Mouse (Mus musculus) thymus, adult 2 months (tissue): ENCODE results near the gene Nr4a3. TPM values are rescaled to one million over a fixed set of nuclear protein-coding genes. Genes with fewer than 3 reads are reported as not detected.

Source experiments
- DNase-seq: peaks from one replicate; pipeline ENCODE4 v3.0.0; 2021
- H3K27ac ChIP-seq: fragments of 200-500 bp; 2 replicates; pipeline ENCODE4 v1.5.1; 2012; ENCODE audit warnings: low read length, control low read depth; ENCODE audit not compliant: control insufficient read depth, insufficient read depth
- H3K27me3 ChIP-seq: fragments of 200-500 bp; 2 replicates; pipeline ENCODE4 v1.6.1; 2012; ENCODE audit warnings: mild to moderate bottlenecking, low read length, moderate library complexity, mixed read lengths; ENCODE audit not compliant: control insufficient read depth, insufficient read depth
- H3K36me3 ChIP-seq: fragments of 200-500 bp; 2 replicates; pipeline ENCODE4 v1.6.1; 2012; ENCODE audit warnings: mild to moderate bottlenecking, low read length, moderate library complexity; ENCODE audit not compliant: control insufficient read depth, insufficient read depth
- H3K4me1 ChIP-seq: fragments of 200-500 bp; replicated peaks from 2 replicates; pipeline ENCODE4 v1.6.1; 2012; ENCODE audit warnings: low read length; ENCODE audit not compliant: control insufficient read depth, insufficient read depth
- H3K4me3 ChIP-seq: fragments of 200-500 bp; 2 replicates; pipeline ENCODE4 v1.5.1; 2012; ENCODE audit warnings: mild to moderate bottlenecking, low read length, control low read depth, moderate library complexity; ENCODE audit not compliant: control insufficient read depth, insufficient read depth
- CTCF ChIP-seq: fragments of 200-500 bp; IDR thresholded peaks from 2 replicates; pipeline ENCODE4 v1.5.1; 2012; ENCODE audit warnings: mild to moderate bottlenecking, control low read depth, low read length, moderate library complexity, borderline replicate concordance; ENCODE audit not compliant: control insufficient read depth, poor library complexity, insufficient read depth; ENCODE audit errors: extremely low read depth
- POLR2A ChIP-seq: fragments of 200-500 bp; IDR thresholded peaks from 2 replicates; pipeline ENCODE4 v1.6.1; 2012; ENCODE audit warnings: mild to moderate bottlenecking, low read length, control low read depth, moderate library complexity; ENCODE audit not compliant: control insufficient read depth, poor library complexity, insufficient read depth; ENCODE audit errors: extremely low read depth
- WGBS: fragments of 180-500 bp; shearing (Covaris S2); methylation state at CpG from one replicate; pipeline ENCODE4 v1.1.7; 2018; 5-methylcytosine and 5-hydroxymethylcytosine counted together
- polyA plus RNA-seq: library from polyadenylated mRNA; depleted of rRNA; stranded (reverse); fragments of >200 nt; gene quantifications from 2 replicates; pipeline ENCODE4 v1.2.3, GENCODE M21; 2012

The Nr4a3 gene
- polyA plus RNA-seq, 1 experiment = 39.7 TPM

DNA sequence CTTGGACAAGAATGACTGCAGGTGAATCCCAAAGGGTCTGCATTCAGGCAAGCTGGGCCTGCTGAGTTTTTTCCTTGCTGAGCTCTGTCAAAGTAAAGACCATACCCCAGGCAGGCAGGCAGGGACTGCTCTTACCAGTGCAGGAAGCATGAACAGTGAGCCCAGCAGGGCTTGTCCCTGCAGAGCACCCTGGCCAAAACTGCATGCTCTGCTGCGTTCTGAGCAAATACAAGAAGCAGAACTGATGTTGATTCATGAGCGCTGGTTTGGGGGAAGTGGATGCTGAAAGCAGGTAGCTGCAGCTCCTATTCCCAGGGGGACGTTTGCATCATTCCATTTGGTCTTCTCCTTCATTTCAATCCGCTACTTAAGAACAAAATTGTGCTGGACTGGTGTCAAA, 19.4 kb downstream of the Nr4a3 start:
- DNase-seq = no peak
- Histone ChIP-seq H3K27me3 (no peaks in the 10 kb centered on the region), H3K4me3 (no peak overlapping the region), H3K4me1 (no peaks in the 10 kb centered on the region), H3K36me3 (no peaks in the 10 kb centered on the region), H3K27ac (no peak overlapping the region)
- TF ChIP-seq POLR2A (no peak), CTCF (no peak)
- 67% methylated on average over 4 of the region's 4 CpGs for WGBS

GRCm38 (mm10) chr4:48066676-48067075, 21.7 kb downstream of the Nr4a3 start:
- H3K4me1 ChIP-seq = no peaks in the 10 kb centered on the region
- no peak overlapping the region for H3K4me3 ChIP-seq
- DNase-seq = no peak
- no peak for TF ChIP-seq CTCF
- no peak for TF ChIP-seq POLR2A
- no peaks in the 10 kb centered on the region for H3K27me3 ChIP-seq
- no peak overlapping the region for H3K27ac ChIP-seq
- WGBS = 89% methylated on average over 2 of the region's 2 CpGs
- H3K36me3 ChIP-seq = no peaks in the 10 kb centered on the region

- no peak overlapping the region for H3K27ac ChIP-seq
- H3K27me3 ChIP-seq = no peaks in the 10 kb centered on the region
- no peaks in the 10 kb centered on the region for H3K36me3 ChIP-seq
- H3K4me1 ChIP-seq = peaks cover 8% of the 10 kb centered on the region
- H3K4me3 ChIP-seq = no peak overlapping the region
- WGBS = 88% methylated on average over 7 of the region's 7 CpGs
- no peak for TF ChIP-seq POLR2A
- TF ChIP-seq CTCF = no peak
- no peak for DNase-seq
Measured at GRCm38 (mm10) chr4:48069111-48069510, 24.2 kb downstream of the Nr4a3 start.

GRCm38 (mm10) chr4:48072006-48072405, 27.1 kb downstream of the Nr4a3 start:
- peaks cover 21% of the 10 kb centered on the region for H3K4me1 ChIP-seq
- H3K36me3 ChIP-seq = no peaks in the 10 kb centered on the region
- H3K4me3 ChIP-seq = no peak overlapping the region
- DNase-seq = no peak
- no peaks in the 10 kb centered on the region for H3K27me3 ChIP-seq
- WGBS = 88% methylated on average over 3 of the region's 3 CpGs
- no peak overlapping the region for H3K27ac ChIP-seq
- TF ChIP-seq CTCF = no peak
- TF ChIP-seq POLR2A = no peak

DNA sequence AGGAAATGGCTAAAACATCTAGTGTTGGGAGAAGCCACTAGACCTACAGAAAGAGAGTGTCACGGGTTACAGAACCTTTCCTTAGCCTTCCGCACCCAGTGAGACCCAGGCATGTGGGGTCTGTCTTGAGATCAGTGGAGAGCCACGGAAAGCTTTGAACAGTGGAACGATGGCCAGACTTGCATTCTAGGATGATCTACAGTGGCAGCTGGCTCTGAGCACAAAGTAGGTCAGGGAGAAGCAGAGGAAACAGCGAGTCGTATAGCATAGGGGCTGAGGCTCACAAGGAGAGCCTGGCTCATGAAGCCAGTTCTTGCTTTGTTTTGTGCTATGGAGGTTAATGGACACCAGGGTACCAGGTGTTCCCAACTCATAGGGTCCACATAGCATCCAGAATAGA, 28.4 kb downstream of the Nr4a3 start:
- Histone ChIP-seq H3K4me3 (no peak overlapping the region), H3K27ac (no peak overlapping the region), H3K27me3 (no peaks in the 10 kb centered on the region), H3K4me1 (peaks cover 21% of the 10 kb centered on the region), H3K36me3 (no peaks in the 10 kb centered on the region)
- DNase-seq = no peak
- no peak for TF ChIP-seq POLR2A
- no peak for TF ChIP-seq CTCF
- 77% methylated on average over 6 of the region's 6 CpGs for WGBS

- Histone ChIP-seq H3K4me3 (no peak overlapping the region), H3K36me3 (no peaks in the 10 kb centered on the region), H3K27me3 (no peaks in the 10 kb centered on the region), H3K27ac (peak overlapping the region; percentile 29; the same call in 1 of the 2 replicates), H3K4me1 (peaks cover 21% of the 10 kb centered on the region)
- TF ChIP-seq POLR2A (no peak), CTCF (no peak)
- peak; percentile 59 for DNase-seq
- WGBS = 40% methylated on average over 5 of the region's 5 CpGs
Measured at GRCm38 (mm10) chr4:48074451-48075240, 29.7 kb downstream of the Nr4a3 start.

- Histone ChIP-seq H3K4me1 (peaks cover 21% of the 10 kb centered on the region), H3K27ac (no peak overlapping the region), H3K4me3 (no peak overlapping the region), H3K27me3 (no peaks in the 10 kb centered on the region), H3K36me3 (no peaks in the 10 kb centered on the region)
- DNase-seq = no peak
- TF ChIP-seq CTCF (no peak), POLR2A (no peak)
- 85% methylated on average over 13 of the region's 13 CpGs for WGBS
Measured at GRCm38 (mm10) chr4:48076693-48077471, 31.9 kb downstream of the Nr4a3 start.
